Mouse (Mus musculus): ENCODE measurements around the gene Fah. TPM values are rescaled to one million over a fixed set of nuclear protein-coding genes. Genes with fewer than 3 reads are reported as not detected.

Gene Fah
- polyA plus RNA-seq, 1 experiment: 47.0 TPM

DNA sequence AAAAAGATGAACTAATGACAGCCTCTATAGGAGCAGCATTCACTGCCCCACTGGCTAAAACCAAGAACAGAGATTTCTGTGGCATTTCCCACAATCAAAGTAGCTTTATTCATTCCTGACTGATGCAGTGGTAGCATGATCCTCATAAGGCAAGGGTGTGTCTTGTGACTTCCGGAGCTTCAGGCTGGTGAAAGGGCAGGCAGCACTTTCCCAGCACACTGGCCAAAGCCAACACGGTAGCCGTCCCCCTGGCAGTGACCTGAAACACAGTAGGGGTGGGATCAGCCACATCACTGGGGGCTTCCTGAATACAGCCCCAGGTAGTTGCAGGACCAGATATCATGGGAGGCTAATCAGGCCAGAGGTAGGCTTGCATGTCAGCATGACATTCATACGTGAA, 21.4 kb downstream of the Fah start:
- Histone ChIP-seq H3K4me3 (ENCODE audit: insufficient read depth, low read length) (no peak overlapping the region), H3K4me1 (ENCODE audit: control insufficient read depth, insufficient read depth, low read length) (no peaks in the 10 kb centered on the region), H3K27ac (ENCODE audit: insufficient read depth, low read length) (no peak overlapping the region)
- no peak for TF ChIP-seq POLR2A (IDR thresholded peaks at IDR 0.05; ENCODE audit: extremely low read depth, insufficient read depth, low read length)

DNA sequence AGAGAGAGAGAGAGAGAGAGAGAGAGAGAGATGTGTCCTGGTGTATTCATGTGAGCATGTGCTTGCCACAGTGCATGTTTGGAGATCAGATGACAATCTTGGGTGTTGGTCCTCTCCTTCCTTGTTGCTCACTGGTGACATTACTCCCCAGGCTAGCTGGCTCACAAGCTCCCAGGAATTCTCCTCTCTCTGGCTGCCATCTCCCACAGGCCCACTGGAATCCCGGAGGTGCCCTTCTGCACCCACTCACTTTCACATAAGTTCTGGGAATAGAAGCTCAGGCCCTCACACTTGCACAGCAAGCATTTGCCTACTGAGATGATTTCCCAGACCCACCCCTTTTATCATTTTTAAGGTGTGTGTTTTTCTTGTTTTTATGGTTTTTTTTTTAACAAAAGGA, 26.8 kb downstream of the Fah start:
- no peak overlapping the region for H3K27ac ChIP-seq (ENCODE audit: insufficient read depth, low read length)
- TF ChIP-seq CTCF (IDR thresholded peaks at IDR 0.05; ENCODE audit: extremely low read depth, insufficient read depth, low read length) (no peak), POLR2A (IDR thresholded peaks at IDR 0.05; ENCODE audit: extremely low read depth, insufficient read depth, low read length) (no peak)
- peaks cover 8% of the 10 kb centered on the region for H3K4me1 ChIP-seq (ENCODE audit: control insufficient read depth, insufficient read depth, low read length)
- no peak overlapping the region for H3K4me3 ChIP-seq (ENCODE audit: insufficient read depth, low read length)

DNA sequence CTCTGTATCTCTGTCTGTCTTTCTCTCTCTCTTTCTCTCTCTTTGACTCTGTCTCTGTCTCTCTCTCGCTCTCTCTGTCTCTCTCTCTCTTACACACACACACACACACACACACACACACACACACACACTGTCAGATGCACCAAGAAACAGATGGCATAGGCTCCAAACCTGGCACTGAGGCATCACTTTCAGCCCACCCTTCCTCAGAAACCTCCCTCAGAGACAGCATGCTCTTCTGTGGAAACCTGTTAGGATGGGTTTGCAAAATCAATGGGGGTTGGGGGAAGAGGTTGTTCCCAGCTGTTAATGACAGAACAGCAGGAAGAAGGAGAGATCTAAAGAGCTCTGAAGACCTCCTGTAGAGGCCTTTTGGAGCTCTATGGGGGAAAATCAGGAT, 27.7 kb downstream of the Fah start:
- H3K4me1 ChIP-seq (ENCODE audit: control insufficient read depth, insufficient read depth, low read length): peaks cover 8% of the 10 kb centered on the region
- TF ChIP-seq POLR2A (IDR thresholded peaks at IDR 0.05; ENCODE audit: extremely low read depth, insufficient read depth, low read length) (no peak), CTCF (IDR thresholded peaks at IDR 0.05; ENCODE audit: extremely low read depth, insufficient read depth, low read length) (no peak)
- H3K4me3 ChIP-seq (ENCODE audit: insufficient read depth, low read length): no peak overlapping the region
- no peak overlapping the region for H3K27ac ChIP-seq (ENCODE audit: insufficient read depth, low read length)

DNA sequence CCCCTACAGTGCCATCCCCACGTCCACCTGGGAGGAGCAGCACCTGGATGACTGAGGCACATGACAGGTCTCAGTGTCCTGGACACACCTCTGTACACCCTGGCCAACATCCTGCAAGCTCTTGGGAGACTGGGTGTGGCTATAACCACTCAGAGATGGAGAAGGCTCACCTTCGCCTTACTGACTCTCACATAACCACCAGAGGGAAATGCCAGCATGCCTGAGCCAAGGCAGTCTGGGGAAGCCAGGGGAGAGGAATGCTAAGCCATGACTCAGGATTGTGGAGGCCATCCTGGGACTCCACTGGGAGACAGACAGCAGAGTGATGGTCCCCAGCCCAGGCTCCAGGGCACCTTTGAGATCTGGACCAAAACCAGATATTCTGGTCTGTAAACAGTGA, 29.5 kb downstream of the Fah start:
- no peak for TF ChIP-seq CTCF (IDR thresholded peaks at IDR 0.05; ENCODE audit: extremely low read depth, insufficient read depth, low read length)
- TF ChIP-seq POLR2A (IDR thresholded peaks at IDR 0.05; ENCODE audit: extremely low read depth, insufficient read depth, low read length): no peak
- H3K4me1 ChIP-seq (ENCODE audit: control insufficient read depth, insufficient read depth, low read length): peaks cover 8% of the 10 kb centered on the region
- no peak overlapping the region for H3K27ac ChIP-seq (ENCODE audit: insufficient read depth, low read length)
- H3K4me3 ChIP-seq (ENCODE audit: insufficient read depth, low read length): no peak overlapping the region

DNA sequence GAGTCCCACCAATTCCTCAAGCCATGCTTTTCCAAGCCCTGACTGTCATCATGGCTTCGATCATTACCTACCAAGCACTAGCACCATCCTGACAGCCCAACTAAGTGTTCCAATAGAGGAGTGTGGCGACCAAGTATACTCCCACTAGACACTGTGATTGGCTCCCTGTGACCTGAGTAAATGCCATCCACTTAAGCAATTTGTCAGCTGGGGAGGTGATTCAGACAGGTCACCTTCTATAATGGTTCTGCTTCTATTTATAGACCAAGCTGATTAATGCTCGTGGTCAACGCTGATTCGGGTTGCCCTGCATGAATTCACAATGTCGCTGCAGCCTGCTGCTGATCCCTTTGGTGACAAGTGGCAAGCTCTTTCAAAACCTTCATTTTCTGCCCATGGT, 40.3 kb downstream of the Fah start:
- no peaks in the 10 kb centered on the region; the same call in 1 of the 2 replicates for H3K4me1 ChIP-seq (ENCODE audit: control insufficient read depth, insufficient read depth, low read length)
- TF ChIP-seq CTCF (IDR thresholded peaks at IDR 0.05; ENCODE audit: extremely low read depth, insufficient read depth, low read length): no peak
- TF ChIP-seq POLR2A (IDR thresholded peaks at IDR 0.05; ENCODE audit: extremely low read depth, insufficient read depth, low read length): no peak
- H3K4me3 ChIP-seq (ENCODE audit: insufficient read depth, low read length): no peak overlapping the region
- H3K27ac ChIP-seq (ENCODE audit: insufficient read depth, low read length): no peak overlapping the region

DNA sequence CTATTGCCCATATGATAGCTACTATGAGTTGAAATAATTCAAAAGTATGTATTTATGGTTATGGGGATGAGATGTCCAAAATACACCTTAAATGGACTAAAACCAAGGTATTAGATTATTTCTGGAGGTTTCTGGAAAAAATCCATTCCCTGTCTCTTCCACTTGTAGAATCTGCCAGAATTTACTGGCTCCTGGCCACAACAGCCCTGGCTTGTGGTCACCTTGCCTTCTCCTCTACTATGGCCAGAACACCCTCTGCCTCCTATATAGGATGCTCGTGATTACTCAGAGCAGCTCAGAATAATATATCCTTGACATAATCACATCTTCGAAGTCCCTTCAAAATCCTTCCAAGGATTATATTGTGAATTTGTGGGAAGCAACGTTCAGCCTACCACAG, 42.3 kb downstream of the Fah start:
- no peak for TF ChIP-seq POLR2A (IDR thresholded peaks at IDR 0.05; ENCODE audit: extremely low read depth, insufficient read depth, low read length)
- no peak for TF ChIP-seq CTCF (IDR thresholded peaks at IDR 0.05; ENCODE audit: extremely low read depth, insufficient read depth, low read length)
- Histone ChIP-seq H3K4me1 (ENCODE audit: control insufficient read depth, insufficient read depth, low read length) (no peaks in the 10 kb centered on the region; the same call in 1 of the 2 replicates), H3K27ac (ENCODE audit: insufficient read depth, low read length) (no peak overlapping the region), H3K4me3 (ENCODE audit: insufficient read depth, low read length) (no peak overlapping the region)

DNA sequence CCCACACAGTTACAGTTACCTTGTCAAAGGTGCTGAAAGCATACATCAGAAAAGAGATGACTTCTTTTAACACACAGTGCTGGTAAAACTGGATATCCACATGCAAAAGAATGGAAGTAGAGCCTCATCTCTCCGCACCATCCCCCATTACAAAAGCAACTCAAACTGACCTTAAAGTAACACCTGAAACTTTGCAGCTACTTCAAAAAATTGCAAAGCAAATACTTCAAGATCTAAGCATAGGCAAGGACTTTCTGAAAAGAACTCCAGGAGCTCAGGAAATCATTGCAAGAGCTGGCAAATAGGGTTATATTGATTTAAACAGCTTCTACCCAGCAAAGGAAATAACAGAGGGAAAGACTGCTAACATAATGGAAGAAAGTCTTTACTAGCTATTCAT, 46.0 kb downstream of the Fah start:
- Histone ChIP-seq H3K4me3 (ENCODE audit: insufficient read depth, low read length) (no peak overlapping the region), H3K4me1 (ENCODE audit: control insufficient read depth, insufficient read depth, low read length) (no peaks in the 10 kb centered on the region), H3K27ac (ENCODE audit: insufficient read depth, low read length) (no peak overlapping the region)
- no peak for TF ChIP-seq CTCF (IDR thresholded peaks at IDR 0.05; ENCODE audit: extremely low read depth, insufficient read depth, low read length)
- TF ChIP-seq POLR2A (IDR thresholded peaks at IDR 0.05; ENCODE audit: extremely low read depth, insufficient read depth, low read length): no peak

DNA sequence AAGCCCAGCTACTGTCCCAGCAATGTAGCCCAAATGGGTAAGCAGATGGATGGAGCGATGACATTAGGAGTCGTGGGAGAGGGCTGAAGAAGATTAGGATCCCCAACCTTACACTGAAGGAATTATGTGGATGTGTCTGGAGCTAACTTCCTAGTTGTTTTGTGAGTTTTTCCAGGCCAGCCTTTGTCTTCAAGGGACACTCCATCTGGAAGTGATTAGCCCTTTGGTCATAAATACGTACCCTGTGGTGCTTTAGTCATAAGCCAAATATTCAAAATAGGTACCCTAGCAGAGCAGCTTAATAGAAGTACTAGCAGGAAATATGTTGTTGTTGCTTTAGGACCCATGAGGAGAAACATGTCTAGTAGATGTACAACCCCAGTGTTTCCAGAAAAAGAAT, 49.2 kb downstream of the Fah start:
- TF ChIP-seq POLR2A (IDR thresholded peaks at IDR 0.05; ENCODE audit: extremely low read depth, insufficient read depth, low read length) (no peak), CTCF (IDR thresholded peaks at IDR 0.05; ENCODE audit: extremely low read depth, insufficient read depth, low read length) (no peak)
- no peak overlapping the region for H3K27ac ChIP-seq (ENCODE audit: insufficient read depth, low read length)
- no peak overlapping the region for H3K4me3 ChIP-seq (ENCODE audit: insufficient read depth, low read length)
- H3K4me1 ChIP-seq (ENCODE audit: control insufficient read depth, insufficient read depth, low read length): no peaks in the 10 kb centered on the region

DNA sequence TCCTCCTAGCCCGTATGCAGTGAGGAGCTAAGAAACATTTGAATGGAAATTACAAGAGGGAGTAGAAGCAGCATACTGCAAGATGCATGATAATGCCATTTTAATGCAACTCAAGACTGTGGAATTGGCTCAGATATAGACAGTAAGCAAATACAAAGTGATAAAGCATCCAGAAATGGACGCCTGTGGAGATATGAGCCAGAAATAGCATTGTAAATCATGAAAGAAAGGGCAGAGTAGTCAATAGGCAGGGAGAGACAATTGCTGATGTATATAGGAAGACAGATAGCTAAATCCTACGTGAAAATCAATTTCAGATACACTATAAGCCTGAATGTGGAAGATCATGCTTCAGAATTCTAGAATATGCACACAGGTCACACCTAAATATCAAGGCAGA, 51.2 kb downstream of the Fah start:
- TF ChIP-seq POLR2A (IDR thresholded peaks at IDR 0.05; ENCODE audit: extremely low read depth, insufficient read depth, low read length) (no peak), CTCF (IDR thresholded peaks at IDR 0.05; ENCODE audit: extremely low read depth, insufficient read depth, low read length) (no peak)
- Histone ChIP-seq H3K4me1 (ENCODE audit: control insufficient read depth, insufficient read depth, low read length) (no peaks in the 10 kb centered on the region), H3K4me3 (ENCODE audit: insufficient read depth, low read length) (no peak overlapping the region), H3K27ac (ENCODE audit: insufficient read depth, low read length) (no peak overlapping the region)

DNA sequence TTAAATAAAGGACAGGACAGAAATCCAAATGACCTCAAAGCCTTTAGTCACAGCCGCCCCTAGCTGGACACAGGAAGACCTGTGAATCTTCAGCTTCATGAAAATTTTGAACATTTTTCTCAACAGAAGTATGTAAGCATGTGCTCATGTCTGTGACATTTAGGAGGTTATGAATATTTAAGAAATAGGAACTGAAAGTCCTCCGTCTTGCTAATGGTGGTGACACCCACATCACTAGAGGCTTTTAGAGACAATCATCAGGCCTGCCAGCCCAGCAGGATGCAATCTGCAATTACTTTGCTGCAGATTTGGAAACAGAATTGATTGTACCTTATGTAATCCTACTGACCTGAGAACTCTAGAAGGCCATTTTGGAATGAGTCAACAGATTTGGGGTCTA, 55.0 kb downstream of the Fah start:
- Histone ChIP-seq H3K4me1 (ENCODE audit: control insufficient read depth, insufficient read depth, low read length) (no peaks in the 10 kb centered on the region), H3K27ac (ENCODE audit: insufficient read depth, low read length) (no peak overlapping the region), H3K4me3 (ENCODE audit: insufficient read depth, low read length) (no peak overlapping the region)
- no peak for TF ChIP-seq CTCF (IDR thresholded peaks at IDR 0.05; ENCODE audit: extremely low read depth, insufficient read depth, low read length)
- TF ChIP-seq POLR2A (IDR thresholded peaks at IDR 0.05; ENCODE audit: extremely low read depth, insufficient read depth, low read length): no peak

DNA sequence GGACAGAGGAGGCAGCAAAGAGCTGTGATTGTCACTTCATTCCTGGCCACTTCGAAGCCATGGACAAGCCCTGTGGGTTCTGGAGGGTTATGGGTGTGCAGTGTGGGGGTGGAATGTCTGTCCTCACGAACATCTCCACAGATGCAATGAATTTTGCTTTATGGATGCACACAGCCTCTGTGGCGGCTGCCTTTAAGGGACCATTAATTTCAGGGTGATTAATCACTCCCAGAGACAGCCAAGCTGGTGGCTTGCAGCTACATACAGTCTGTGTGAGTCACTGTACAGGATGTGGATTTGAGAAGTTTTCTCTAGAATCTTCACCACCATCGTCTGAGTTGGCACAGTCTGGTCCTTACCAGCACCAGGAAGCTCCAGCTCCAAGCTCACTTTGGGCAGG, 59.9 kb downstream of the Fah start:
- TF ChIP-seq POLR2A (IDR thresholded peaks at IDR 0.05; ENCODE audit: extremely low read depth, insufficient read depth, low read length) (no peak), CTCF (IDR thresholded peaks at IDR 0.05; ENCODE audit: extremely low read depth, insufficient read depth, low read length) (no peak)
- Histone ChIP-seq H3K4me1 (ENCODE audit: control insufficient read depth, insufficient read depth, low read length) (no peaks in the 10 kb centered on the region), H3K4me3 (ENCODE audit: insufficient read depth, low read length) (no peak overlapping the region), H3K27ac (ENCODE audit: insufficient read depth, low read length) (no peak overlapping the region)

All from cortical plate, adult 2 months (tissue).